In genomic region chr9:31463692-31464474, GRCm38 (mm10) we compare ENCODE assay signal across 8 mouse cellular contexts. TPM values are rescaled to one million over a fixed set of nuclear protein-coding genes. Genes with fewer than 3 reads are reported as not detected.
A peak's percentile ranks its signal among the peaks of the same experiment; 100 is the strongest.
DNase-seq lines count a peak whose midpoint lies in the region; ATAC-seq lines count a peak whose summit lies in the region.

TSS of gene Tmem45b (minus strand) at chr9:31464462.

- ATAC-seq in inflammation-experienced regulatory T-cells, adult 6 months: no peak

- 3% methylated on average over 33 of the region's 33 CpGs for WGBS in large intestine, adult 2 months

- DNase-seq in urinary bladder, adult 2 months (ENCODE audit: low spot score): peak; percentile 32
- no peak for DNase-seq in urinary bladder, postnatal 4 days (ENCODE audit: low spot score in 2 of 2)
- no peak for DNase-seq in gonadal fat pad, adult 2 months (ENCODE audit: low read depth)
- DNase-seq in large intestine, adult 2 months (ENCODE audit: low read depth, low spot score): no peak
- DNase-seq in urinary bladder, postnatal 25 days (ENCODE audit: low spot score): peak; percentile 19
- DNase-seq in cerebellum, postnatal 4 days (ENCODE audit: low spot score in 2 of 2): no peak
- DNase-seq in ovary, adult 18-20 months (ENCODE audit: low spot score): no peak

RNA-seq across cellular contexts. Expression of gene Tmem45b, which starts in this region (rescaled TPM):
- polyA plus RNA-seq in urinary bladder, adult 2 months (2012; rRNA removed): 135 and 165 TPM in 2 replicates
- polyA plus RNA-seq in gonadal fat pad, adult 2 months (2012; rRNA removed): 223 and 553 TPM in 2 replicates
- 312 and 454 TPM in 2 replicates for polyA plus RNA-seq in large intestine, adult 2 months (2012; rRNA removed)
- polyA plus RNA-seq in inflammation-experienced regulatory T-cells, adult 6 months (2017; shearing (Covaris generic)): under 1 TPM in 1 of 3 experiments, not detected in 2; 0.16 TPM

Comparison
In these comparisons a context has a peak if more than half of its experiments do, and no peak if none do; other contexts are left out.
1. RNA of gene Tmem45b (polyA plus RNA-seq): 223 to 553 TPM in gonadal fat pad, adult 2 months, 312 to 454 TPM in large intestine, adult 2 months and 135 to 165 TPM in urinary bladder, adult 2 months; 0.16 TPM in inflammation-experienced regulatory T-cells, adult 6 months; every median in the first group is over 100 times any median in the second.
2. DNase-seq: peak in urinary bladder, adult 2 months (single experiment) and urinary bladder, postnatal 25 days (single experiment); none in urinary bladder, postnatal 4 days (0 of 2), gonadal fat pad, adult 2 months (single experiment), large intestine, adult 2 months (single experiment), cerebellum, postnatal 4 days (0 of 2) and ovary, adult 18-20 months (single experiment).